Mouse (Mus musculus) kidney, adult 18-20 months (tissue): ENCODE data around the gene Sema4d.

Experiments used
- DNase-seq: peaks from one replicate; pipeline ENCODE4 v3.0.0; 2021

Gene Sema4d

DNA sequence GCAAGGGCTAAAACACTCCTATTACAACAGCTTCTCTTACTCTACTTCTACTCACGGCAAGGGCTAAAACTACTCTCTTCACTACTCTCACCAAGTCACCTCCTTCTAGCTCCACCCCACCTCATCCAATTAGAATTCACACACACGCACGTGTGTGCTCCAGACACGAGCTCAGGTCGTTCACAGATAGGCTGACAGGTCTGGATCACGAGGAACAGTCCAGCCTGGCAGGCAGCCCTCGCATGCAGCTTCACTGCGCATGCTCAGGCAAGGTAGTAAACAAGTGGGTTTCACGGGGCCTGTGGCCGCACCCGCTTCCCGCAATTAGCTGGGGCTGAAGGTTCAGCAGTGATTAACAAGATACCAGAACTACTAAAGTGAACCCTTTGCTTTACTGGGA is 125.4 kb downstream of the Sema4d start:
- DNase-seq, result peak; percentile 50

DNA sequence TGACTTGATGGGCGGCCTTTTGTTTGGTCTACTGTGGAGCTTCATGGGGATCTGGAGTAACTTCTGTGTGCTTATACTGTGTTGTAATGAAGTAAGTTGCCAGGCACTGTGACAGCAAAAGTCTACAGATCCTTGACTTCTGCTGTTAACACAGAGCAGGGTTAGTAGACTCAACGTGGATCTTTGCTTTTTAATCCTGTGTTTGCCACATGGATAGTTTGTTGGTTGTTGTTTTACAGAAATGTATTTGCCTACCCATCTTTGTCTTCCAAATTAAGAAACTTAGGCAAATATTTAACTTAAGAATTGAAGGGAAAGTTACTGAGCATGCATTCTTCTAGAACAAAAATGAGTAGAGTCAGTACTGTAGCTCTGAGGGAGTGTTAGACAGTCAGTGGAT is 130.0 kb downstream of the Sema4d start:
- DNase-seq, result no peak

DNA sequence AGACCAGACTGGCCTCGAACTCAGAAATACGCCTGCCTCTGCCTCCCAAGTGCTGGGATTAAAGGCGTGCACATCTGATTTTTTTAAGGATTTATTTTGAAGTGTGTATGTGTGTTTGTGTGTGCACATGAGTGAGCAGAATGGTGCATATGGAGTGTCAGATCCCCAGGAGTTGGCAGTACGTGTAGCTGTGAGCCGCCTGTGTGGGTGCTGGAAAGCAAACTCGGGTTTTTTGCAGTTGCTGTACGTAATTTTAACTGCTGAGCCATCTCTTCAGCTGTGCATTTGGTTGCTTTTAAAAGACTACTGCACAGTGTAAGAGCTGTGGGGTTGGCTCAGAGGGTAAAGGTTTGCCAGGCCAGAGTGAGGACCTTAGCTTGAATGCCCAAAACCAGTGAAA is 134.0 kb downstream of the Sema4d start:
- DNase-seq, result no peak

DNA sequence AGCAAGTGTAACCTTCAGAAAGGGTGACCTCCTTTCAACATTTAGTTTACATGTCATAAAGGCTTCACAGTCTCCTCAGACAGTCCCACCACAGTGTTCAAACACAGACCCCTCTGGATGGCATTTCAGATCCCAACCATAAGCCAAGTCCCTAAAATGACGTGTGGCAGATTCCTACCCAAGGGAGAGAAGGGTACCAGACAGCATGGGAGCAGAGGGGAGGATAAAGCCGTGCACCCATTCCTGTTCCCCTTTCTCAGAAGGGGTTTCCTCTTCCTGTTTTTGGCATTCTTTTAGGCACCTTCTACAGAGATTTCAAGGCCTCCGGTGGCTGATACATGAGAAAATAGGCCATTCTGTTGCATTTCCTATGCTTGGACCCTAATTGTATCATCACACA is 135.5 kb downstream of the Sema4d start:
- DNase-seq, result no peak

DNA sequence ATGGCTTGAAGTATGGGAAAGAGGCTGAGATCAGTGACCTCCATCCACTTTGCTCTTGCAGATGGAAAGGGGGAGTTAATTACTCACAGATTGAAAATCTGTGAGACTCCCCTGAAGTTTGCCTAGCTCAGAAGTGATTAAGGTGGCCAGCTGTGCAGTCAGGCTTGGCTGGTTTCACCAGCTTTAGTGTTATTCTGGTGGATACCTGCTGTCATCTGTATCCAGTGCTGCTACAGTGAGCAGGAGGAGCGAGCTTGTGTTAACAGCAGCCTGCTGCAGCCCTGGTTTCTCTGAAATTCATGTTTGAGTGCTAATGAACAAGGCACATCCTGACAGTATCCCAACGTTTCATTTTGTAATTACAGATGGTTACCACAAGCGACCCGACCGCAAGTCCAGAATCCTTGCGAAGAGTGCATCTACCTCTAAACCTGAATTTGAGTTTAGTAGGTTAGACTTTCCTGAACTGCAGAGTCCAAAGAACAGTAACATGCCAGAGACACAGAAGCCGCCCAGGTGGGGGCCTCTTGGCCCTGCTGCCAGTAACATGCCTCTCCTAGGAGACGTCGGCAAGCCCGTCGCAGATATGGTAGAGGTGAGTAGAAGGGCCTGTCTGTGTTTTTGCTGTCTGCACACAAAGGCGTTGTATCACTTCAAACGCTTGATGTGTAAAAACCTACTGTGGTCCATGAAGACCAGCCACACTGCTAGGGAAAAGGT is 136.9 kb downstream of the Sema4d start:
- peak; percentile 44 for DNase-seq

DNA sequence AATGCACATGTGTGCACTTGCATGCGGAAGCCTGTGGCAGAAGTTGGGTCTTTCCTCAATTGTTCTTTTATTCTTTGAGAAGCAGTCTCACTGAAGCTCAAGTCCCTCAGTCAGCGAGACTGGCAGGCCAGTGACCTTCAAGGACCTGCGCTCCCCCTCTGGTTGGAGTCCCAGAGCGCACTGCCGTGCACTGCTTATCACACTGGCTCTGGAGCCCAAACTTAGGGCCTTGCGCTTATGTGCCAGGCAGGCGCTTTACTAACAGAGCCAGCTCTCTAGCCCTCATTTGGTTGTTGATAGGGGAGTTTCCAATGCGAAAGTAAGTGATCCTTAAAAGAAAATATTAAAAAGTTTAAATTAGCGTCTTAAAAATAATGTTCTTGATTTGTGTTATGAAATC is 139.6 kb downstream of the Sema4d start:
- DNase-seq, result no peak

DNA sequence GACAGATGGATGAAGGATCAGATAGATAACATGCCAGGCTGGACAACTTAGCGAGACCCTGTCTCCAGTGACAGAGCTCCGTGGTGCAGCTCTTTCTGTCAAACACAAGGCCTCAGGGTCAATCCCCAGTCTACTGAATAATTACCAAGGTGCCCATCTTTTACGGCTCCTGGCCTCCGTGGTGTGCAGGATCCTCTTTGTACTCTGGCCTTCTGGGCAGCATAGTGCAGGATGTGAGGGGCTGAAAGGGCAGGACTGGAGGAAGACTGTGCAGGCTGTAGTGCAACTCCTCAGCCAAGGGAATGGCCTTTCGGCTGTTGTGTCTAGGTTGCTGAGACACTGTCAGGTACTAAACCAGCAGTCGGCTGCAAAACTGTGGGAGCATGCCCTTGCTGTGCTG is 140.4 kb downstream of the Sema4d start:
- no peak for DNase-seq

DNA sequence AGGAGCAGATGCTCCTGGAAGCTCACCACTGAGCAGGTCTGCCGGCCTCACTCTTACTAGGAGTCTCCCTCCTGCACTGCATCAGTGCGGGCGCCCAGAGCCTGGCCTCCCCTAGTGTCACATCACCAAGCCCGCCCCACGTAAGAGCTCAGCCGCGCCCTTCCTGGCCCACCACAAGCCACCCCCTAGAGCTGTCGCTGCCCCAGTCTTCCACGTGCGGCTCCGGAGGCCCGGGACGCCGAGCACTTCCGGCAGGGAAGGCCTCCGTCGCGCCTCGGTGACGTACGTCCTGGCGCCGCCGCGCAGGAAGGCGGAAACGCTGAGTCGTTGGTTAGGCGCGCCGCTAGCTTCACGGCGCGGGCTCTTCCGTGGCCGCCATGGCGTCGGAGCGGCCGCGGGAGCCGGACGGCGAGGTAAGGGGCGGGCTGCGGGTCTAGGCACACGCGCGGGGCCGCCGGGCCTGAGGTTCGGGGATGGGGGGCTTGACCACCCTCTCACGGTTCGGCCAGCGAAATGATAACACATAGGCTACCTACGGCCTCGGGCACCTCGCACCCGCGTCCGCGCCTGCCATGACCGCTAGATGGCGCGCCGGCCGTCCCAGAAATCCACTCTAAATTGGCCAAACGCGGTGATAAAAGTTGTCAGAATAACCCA is 142.0 kb downstream of the Sema4d start, which contains the start of gene Secisbp2:
Gene Secisbp2 (plus strand): TSS at position 290 of the 657 bp plus-strand sequence.
- DNase-seq, result peak; percentile 96

DNA sequence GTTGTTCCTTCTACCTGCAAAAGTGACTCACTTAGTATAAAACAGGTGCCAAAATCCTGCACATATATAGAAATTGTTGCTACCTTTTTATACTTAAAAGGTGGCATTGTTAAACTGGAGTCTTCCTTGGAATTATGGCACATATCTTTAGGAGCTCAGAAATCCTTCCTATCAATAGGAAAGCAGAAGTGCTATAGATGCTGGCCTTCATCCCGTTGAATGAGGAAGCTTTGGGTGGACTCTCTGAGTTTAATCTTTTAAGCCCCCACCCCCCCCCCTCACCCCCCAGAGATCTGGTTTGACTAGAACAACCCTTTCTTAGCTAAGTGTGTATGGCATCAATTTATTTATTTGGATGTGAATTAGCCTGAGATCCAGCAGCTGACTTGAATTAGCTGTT is 143.8 kb downstream of the Sema4d start:
- DNase-seq, result no peak

DNA sequence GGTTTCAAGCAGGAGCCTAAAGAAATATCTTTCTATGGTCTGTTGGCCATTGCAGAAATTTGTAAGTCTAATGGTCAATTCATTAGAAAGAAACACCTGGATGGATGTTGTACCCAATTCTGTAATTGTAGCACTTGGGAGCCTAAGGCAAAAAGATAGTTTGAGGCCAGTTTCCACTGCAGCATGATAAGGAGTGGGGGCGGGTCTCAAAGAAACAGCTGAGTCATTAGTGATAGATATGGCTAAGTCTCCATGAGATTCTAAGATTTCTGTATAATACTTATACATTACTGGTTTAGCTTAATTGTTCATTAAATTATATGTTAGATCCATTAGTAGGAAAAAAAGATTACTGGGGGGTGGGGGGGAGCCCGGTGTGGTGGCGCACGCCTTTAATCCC is 145.3 kb downstream of the Sema4d start:
- no peak for DNase-seq

DNA sequence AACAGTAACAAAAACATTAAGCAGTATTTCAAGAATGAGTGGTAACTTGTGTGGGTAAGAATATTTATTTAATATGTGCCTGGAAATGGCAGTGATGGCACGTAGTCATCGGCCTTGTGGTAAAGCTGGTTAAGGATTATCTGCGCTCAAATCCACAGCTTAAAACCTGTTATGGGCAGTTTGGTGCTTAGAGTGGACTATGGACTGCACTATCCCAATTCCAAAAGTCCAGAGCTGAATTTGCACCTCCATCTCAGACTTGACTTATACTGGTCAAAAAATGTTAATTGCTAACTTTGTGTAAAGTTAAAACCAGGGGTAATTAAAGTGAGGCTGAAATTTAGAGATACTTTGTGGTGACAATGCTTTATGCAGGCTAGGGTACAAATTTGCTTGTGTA is 145.8 kb downstream of the Sema4d start:
- DNase-seq, result peak; percentile 45

DNA sequence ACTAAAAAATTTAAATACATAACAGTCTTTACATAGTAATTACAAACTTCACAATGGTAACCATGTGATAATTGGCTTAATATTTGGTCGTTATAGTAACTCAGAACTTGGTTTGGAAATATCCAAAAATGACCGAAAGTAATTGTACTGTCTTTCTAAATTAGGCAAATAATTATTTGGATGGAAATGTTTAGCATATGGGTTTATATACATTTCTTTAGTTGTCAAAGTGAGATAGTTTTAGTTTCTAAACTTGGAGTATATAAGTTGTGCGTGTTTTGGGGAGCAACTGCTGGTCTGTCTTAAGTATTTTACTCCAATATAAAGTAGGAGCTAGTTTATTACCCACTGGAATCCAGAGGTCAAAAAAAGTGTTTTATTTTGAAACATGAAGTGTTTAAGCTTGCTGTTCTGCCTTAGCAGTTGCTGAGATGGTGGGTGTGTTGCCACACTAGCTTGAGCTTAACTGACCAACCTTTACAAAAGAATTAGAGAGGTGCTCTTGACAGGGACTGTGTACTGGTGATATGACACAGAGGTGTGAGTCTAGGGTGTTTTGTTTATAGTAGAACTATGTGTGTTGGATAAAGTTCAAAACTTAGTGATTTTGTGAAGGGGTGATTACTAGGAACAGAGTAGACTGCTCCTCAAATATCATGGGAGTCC is 147.1 kb downstream of the Sema4d start:
- DNase-seq, result no peak

DNA sequence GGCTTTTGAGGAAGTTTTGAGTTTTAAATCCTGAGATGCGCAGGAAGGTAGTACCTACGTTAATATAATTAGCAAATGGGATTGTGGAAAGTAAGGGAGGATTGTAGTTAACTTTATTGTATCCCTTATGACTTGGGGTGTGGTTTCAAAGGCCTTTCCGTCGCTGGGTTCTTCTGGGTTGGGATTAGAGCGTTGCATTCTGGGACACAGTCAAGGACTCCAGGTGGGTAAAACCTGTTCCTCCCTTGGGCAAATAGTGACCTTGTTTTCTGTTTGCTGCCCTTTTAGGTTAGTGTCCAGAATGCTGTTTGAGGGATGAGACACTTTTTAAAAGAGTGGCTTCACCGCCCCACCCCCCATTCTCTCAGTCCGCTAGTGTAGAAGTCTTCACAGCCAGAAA is 147.7 kb downstream of the Sema4d start:
- peak; percentile 40 for DNase-seq

DNA sequence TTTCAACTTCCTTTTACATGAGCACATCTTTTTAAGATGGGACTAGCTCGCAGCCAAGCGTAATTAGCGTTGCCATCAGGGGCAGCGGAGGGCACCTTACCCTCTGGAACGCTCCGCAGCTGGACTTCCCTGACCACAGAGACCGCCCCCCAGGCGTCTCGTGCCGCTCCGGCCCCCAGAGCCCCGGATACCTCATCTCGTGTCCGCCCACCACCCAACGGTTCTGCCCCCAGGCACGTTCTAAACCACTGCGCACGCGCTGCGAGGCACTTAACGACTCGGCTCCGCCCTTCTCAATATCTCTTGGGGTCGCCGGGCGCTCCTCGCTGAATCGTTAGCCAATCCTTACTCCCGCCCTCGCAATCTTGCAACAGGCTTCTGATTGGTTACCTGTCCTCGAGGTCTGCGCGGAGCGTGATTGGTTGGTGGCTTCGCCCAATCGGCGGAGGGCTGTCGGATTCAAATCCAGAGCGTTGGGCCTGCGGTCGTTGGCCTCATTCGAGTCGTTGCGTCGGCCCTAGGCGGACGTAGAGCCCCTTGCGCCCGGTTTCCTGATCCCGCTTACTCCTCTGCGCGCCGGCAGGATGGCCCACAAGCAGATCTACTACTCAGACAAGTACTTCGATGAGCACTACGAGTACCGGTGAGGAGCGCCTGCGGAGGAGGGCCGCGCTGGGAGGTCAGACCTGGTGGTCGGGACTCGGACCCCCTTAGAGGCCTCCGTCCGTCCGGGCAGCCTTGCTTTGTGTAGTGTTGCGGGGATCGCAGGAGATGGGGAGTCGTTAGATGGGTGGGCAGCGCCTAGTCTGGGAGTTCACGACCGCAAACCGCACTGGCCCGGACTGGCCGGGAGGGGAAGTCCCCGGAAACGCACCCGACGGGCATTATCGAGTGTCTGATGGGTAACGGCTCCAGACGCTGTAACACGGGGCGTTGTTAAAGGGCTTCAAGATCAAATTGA is 148.4 kb downstream of the Sema4d start, which contains the start of gene Cks2:
Gene Cks2 (plus strand): TSS at position 404 of the 961 bp plus-strand sequence.
- DNase-seq, result peak; percentile 96

DNA sequence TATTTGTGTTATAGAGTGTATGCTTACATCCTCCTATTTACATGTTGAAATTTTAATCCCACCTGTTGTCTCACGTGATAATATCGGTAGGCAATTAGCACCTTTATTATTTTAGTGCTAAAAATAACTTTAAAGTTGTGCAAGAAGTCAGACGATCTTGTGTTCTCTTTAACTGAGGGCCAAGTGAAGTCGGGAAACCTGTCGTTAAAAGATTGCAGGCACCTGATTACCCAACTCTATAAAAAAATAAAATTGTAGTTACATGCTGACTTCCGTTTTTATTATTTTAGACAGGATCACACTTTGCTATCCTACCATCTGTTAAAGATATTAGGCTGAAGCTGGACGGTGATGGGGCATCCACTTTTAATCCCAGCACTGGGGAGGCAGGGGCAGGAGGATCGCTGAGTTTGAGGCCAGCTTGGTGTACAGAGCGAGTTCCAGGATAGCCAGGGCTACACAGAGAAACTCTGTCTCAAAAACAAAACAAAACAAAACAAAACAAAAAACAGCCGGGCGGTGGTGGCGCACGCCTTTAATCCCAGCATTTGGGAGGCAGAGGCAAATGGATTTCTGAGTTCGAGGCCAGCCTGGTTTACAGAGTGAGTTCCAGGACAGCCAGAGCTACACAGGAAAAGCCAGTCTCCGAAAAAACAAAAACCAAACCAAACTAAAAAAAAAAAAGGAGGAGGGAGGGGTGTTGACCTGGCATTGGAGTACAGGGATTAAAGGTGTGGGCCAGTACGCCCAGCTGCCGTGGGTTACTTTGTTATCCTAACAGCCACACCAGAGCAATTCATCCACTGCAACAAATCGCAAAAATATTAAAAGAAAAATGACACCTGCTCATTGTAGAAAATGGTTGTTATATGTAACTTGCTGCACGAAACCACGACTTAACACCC is 149.4 kb downstream of the Sema4d start:
- no peak for DNase-seq

DNA sequence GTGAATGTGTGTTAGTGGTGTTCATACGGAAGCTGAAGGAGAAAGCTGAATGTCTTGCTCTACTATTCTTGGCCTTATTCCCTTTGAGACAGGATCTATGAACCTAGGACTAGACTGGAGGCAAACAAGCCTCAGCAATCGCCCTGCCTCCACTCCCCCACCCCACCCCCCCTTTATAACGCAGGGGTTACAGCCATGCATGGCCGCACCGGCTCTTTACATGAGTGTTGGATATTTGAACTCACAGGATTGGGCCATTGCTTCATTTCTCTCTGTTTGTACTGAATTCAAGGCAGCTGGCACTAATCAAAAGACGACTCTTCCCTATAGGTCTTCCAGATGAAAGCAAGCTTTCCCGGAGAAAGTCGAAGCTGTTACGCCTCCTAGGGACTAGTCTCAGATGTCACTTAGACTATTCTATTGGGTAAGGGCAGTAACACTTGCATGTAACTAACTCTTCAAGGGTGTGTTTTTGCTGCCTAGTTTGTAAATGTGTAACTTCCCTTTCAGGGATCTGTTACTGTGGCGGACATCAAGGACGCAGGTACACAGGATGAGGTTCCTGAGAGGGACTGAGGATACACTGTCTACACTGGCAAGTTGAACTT is 151.3 kb downstream of the Sema4d start:
- DNase-seq, result peak; percentile 47

DNA sequence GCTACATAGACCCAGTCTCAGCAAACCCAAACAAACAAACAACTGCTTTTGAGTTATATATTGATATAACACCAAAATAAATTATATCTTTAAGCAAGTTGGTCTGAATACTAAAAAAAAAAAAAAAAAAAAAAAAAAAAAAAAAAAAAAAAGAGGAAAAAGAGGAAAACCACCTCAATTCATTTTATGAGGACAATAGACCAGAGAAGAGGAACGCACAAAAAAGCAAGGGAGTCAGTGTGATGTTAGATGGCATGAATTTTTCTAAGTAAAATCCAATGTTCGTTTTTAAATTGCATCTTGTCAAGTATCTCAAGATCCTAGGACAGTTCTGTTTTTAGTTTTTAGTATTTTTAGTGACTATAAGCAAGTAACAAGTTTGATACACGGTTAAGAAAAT is 152.1 kb downstream of the Sema4d start:
- DNase-seq, result no peak

DNA sequence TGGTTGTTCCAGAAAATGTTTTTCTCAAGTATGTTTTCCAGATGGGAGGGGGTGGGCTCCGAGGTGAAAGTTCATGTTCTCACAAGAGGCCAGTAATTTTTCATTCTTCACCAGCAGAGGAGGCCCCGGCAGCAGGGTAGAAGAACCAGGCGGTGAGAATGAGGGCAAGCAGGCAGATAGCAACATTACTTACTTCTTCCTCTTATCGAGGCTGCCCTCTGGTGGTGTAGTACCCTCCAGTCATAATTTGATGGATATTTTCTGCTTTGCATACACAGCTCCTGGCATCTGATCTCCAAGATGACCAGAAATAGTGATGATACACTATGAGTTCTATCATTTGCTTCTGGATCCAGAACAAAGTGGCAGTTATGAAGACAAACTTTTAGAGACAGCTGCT is 154.6 kb downstream of the Sema4d start:
- no peak for DNase-seq
